Mouse (Mus musculus) liver, embryonic 15.5 days (tissue): Measurements from ENCODE around the gene Cct7. TPM values are rescaled to one million over a fixed set of nuclear protein-coding genes. Genes with fewer than 3 reads are reported as not detected.
A peak's percentile ranks its signal among the peaks of the same experiment; 100 is the strongest.

Experiments used
- ATAC-seq: fragments of 200-750 bp; cut with Nextera tagmentation; 2 replicates; pipeline ENCODE4 v1.8.0; 2017; ENCODE audit warnings: moderate number of reproducible peaks, mild to moderate bottlenecking, moderate library complexity; ENCODE audit not compliant: insufficient read depth
- H3K27ac ChIP-seq: fragments of 300-500 bp; sonication (generic); replicated peaks from 2 replicates; pipeline ENCODE4 v1.5.1; 2015; ENCODE audit warnings: mild to moderate bottlenecking, inconsistent platforms
- H3K27me3 ChIP-seq: fragments of 300-500 bp; sonication (generic); 2 replicates; pipeline ENCODE4 v1.6.1; 2015; ENCODE audit warnings: mild to moderate bottlenecking, inconsistent platforms
- H3K36me3 ChIP-seq: fragments of 300-500 bp; sonication (generic); replicated peaks from 2 replicates; pipeline ENCODE4 v1.6.1; 2015; ENCODE audit warnings: moderate library complexity, mild to moderate bottlenecking, inconsistent platforms
- H3K4me1 ChIP-seq: fragments of 300-500 bp; sonication (generic); replicated peaks from 2 replicates; pipeline ENCODE4 v1.6.1; 2015; ENCODE audit warnings: inconsistent platforms
- H3K4me2 ChIP-seq: fragments of 300-500 bp; sonication (generic); 2 replicates; pipeline ENCODE4 v1.6.1; 2015; ENCODE audit warnings: moderate library complexity, mild to moderate bottlenecking, inconsistent platforms
- H3K4me3 ChIP-seq: fragments of 300-500 bp; sonication (generic); replicated peaks from 2 replicates; pipeline ENCODE4 v1.5.1; 2015; ENCODE audit warnings: mild to moderate bottlenecking, inconsistent platforms
- H3K9ac ChIP-seq: fragments of 300-500 bp; sonication (generic); 2 replicates; pipeline ENCODE4 v1.6.1; 2015; ENCODE audit warnings: moderate library complexity, mild to moderate bottlenecking, inconsistent platforms
- H3K9me3 ChIP-seq: fragments of 300-500 bp; sonication (generic); replicated peaks from 2 replicates; pipeline ENCODE4 v1.6.1; 2016; ENCODE audit warnings: inconsistent platforms
- WGBS: fragments of 180-500 bp; shearing (Covaris S2); methylation state at CpG from one replicate; pipeline ENCODE4 v1.1.7; 2015; ENCODE audit warnings: mixed read lengths; ENCODE audit not compliant: insufficient replicate concordance; 5-methylcytosine and 5-hydroxymethylcytosine counted together
- polyA plus RNA-seq: library from polyadenylated mRNA; unstranded; fragments of >200 nt; fragmentation: Nextera tagmentation; extraction: Ambion mirVana; gene quantifications from 2 replicates; pipeline ENCODE4 v1.2.1, GENCODE M21; 2015

Gene Cct7
- polyA plus RNA-seq, 1 experiment from 2014 or later, result 260 TPM

DNA sequence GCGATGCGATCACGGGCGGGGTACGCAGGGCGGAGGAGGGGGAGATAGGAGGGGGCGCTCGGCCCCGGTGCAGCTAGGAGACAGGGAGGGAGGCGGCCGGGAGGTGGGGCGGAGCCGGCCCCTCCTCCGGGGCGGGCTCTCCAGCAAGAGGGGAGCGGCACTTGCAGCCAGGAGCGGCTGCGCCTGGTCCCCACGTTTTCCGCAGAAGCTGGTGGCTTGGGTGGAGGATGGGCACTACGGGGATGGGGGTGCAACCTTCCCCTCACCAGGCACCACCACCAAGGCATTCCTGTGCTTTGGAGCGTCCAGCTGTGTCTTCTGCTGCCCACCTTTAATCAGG lies 51.6 kb downstream of the Cct7 start, which contains the start of gene Fbxo41:
Fbxo41 (minus strand) TSS at position 84 of the 340 bp plus-strand sequence.
- Histone ChIP-seq H3K27ac (no peak within 1 kb of the TSS), H3K27me3 (peaks cover 73% of the 10 kb centered on the region), H3K9ac (no peak within 1 kb of the TSS), H3K4me1 (0 out of 2 replicates have a peak, but pooled peaks cover 11% of the 10 kb centered on the region), H3K36me3 (no peaks in the 10 kb centered on the region), H3K4me3 (peak within 1 kb of the TSS; percentile 50), H3K9me3 (no peaks in the 10 kb centered on the region), H3K4me2 (peak within 1 kb of the TSS; percentile 71)
- no peak for ATAC-seq
- WGBS, result 3% methylated on average over 13 of the region's 22 CpGs

DNA sequence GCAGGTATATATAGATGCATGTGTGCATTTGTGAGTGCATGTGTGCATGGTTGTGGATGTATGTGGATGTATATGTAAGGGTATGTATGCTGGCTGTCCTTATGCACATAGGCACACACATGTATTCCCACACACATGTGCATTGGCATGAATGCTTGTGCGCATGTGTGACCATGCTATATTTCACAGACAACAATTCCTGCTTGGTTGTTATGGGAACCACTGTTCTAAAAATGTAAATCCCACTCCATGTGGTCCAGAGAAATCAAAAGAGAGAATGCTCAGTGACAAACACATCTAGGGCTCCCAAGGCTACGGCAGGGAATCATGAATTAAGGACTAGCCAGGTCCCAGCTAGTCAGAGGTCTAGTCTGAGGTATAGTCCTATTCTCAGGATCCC lies 53.6 kb downstream of the Cct7 start:
- no peak overlapping the region for H3K9ac ChIP-seq
- 0 out of 2 replicates have a peak, but pooled peaks cover 11% of the 10 kb centered on the region for H3K4me1 ChIP-seq
- no peak overlapping the region for H3K27ac ChIP-seq
- no peak overlapping the region for H3K4me2 ChIP-seq
- H3K9me3 ChIP-seq, result no peaks in the 10 kb centered on the region
- no peaks in the 10 kb centered on the region for H3K36me3 ChIP-seq
- H3K4me3 ChIP-seq, result no peak overlapping the region
- WGBS, result 72% methylated on average over 2 of the region's 2 CpGs
- ATAC-seq, result no peak
- peaks cover 90% of the 10 kb centered on the region for H3K27me3 ChIP-seq

DNA sequence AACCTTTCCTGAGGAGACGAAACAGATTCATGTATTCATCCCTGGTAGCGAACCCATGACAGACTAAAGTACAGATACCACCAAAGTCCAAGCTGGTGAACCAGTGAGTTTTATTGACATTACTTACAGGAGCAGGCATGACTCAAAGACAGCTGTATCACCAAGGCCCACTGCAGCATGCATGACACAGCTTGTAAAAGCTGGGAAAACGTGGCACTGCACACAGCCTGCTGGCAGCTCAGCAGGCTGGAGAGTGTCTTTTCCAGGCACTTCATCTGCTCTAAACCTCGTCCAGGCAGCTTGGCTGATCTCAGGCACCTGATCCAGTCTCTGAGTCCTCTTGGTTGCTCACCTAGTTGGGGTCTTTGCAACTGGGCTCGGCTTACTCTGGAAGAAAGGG lies 57.3 kb downstream of the Cct7 start:
- Histone ChIP-seq H3K27me3 (peaks cover 95% of the 10 kb centered on the region), H3K4me3 (no peak overlapping the region), H3K9ac (no peak overlapping the region), H3K4me1 (peaks cover 19% of the 10 kb centered on the region; the same call in 1 of the 2 replicates), H3K4me2 (no peak overlapping the region), H3K9me3 (no peaks in the 10 kb centered on the region), H3K27ac (no peak overlapping the region), H3K36me3 (no peaks in the 10 kb centered on the region)
- ATAC-seq, result no peak
- WGBS, result 31% methylated on average over 5 of the region's 5 CpGs

DNA sequence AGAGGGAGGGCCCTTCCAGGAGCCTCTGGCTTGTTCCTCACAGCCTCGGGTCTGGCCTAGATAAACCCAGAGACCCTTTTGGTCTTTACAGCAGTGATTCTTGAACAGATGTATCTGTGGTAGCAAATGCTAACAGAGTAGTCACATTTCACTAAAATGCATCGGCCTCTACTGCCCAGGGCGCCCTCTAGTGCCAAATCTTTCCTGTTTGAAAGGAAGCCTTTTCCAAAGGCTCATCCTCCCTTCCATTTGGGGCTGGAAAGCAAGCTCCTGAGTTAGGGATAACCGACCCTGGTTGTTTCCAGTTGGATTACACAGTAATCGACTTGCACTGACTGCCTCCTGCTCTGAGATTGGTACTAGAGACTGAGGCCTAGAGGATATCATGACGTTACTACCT lies 59.2 kb downstream of the Cct7 start:
- Histone ChIP-seq H3K4me2 (no peak overlapping the region), H3K4me1 (peaks cover 20% of the 10 kb centered on the region; the same call in 1 of the 2 replicates), H3K27me3 (peaks cover 95% of the 10 kb centered on the region), H3K36me3 (no peaks in the 10 kb centered on the region), H3K27ac (no peak overlapping the region), H3K9me3 (no peaks in the 10 kb centered on the region), H3K4me3 (no peak overlapping the region), H3K9ac (no peak overlapping the region)
- WGBS, result 4% methylated on average over 6 of the region's 6 CpGs
- no peak for ATAC-seq

DNA sequence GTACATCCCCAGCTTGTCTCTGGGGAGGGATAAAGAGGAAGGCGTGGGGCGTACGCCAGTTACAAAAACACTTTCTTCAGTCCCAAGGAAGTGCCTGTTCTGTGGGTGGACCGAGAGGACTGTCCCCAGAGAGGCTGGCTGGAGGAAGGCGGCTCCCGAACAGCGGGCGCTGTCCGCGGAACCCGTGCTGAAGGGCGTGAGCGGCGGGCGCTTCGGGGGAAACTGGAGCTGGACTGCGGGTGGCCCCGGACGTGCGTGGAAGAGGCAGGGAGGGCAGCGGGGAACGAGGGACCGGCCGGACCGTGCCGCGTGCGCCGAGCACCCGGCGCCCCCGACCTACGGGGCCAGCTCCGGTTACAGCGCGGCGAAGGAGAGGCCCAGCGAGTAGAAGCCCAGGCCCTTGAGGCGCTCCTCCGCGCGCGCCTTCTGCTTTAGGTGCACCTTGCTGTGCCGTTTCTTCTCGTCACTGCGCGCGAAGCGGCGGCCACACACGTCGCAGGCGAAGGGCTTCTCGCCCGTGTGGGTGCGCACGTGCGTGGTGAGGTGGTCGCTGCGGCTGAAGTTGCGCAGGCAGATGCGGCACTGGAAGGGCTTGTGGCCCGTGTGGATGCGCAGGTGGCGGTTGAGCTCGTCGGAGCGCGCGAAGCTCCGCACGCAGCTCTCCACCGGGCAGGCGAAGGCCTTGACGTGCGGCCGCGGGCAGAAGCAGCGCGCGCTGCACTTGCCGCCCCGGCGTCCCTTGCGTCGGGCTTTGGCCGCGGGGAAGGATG lies 60.2 kb downstream of the Cct7 start:
- H3K27me3 ChIP-seq, result peaks cover 97% of the 10 kb centered on the region
- no peak overlapping the region for H3K4me3 ChIP-seq

GRCm38 (mm10) chr6:85512056-85512440 lies 60.7 kb downstream of the Cct7 start:
- 3% methylated on average over 35 of the region's 36 CpGs for WGBS
- Histone ChIP-seq H3K36me3 (no peaks in the 10 kb centered on the region), H3K4me3 (no peak overlapping the region), H3K27me3 (peaks cover 94% of the 10 kb centered on the region), H3K4me2 (peak overlapping the region; percentile 13; the same call in 1 of the 2 replicates), H3K4me1 (peaks cover 20% of the 10 kb centered on the region; the same call in 1 of the 2 replicates), H3K27ac (no peak overlapping the region), H3K9me3 (no peaks in the 10 kb centered on the region), H3K9ac (no peak overlapping the region)
- ATAC-seq, result no peak

More for the DNA sequence above, 60.2 kb downstream of the Cct7 start:
- Histone ChIP-seq H3K4me1 (peaks cover 20% of the 10 kb centered on the region; the same call in 1 of the 2 replicates), H3K36me3 (no peaks in the 10 kb centered on the region), H3K9ac (no peak overlapping the region), H3K4me2 (peak overlapping the region; percentile 13; the same call in 1 of the 2 replicates), H3K27ac (no peak overlapping the region), H3K9me3 (no peaks in the 10 kb centered on the region)
- under 1% methylated on average over 88 of the region's 88 CpGs for WGBS
- no peak for ATAC-seq

- Histone ChIP-seq H3K4me3 (peak overlapping the region; percentile 35), H3K9ac (no peak overlapping the region), H3K4me2 (peak overlapping the region; percentile 56), H3K27me3 (peaks cover 87% of the 10 kb centered on the region), H3K36me3 (no peaks in the 10 kb centered on the region), H3K27ac (no peak overlapping the region), H3K9me3 (no peaks in the 10 kb centered on the region), H3K4me1 (peaks cover 20% of the 10 kb centered on the region; the same call in 1 of the 2 replicates)
- no peak for ATAC-seq
- 1% methylated on average over 90 of the region's 90 CpGs for WGBS
Observed at GRCm38 (mm10) chr6:85512577-85513530, 61.5 kb downstream of the Cct7 start.

GRCm38 (mm10) chr6:85513531-85513910 lies 62.2 kb downstream of the Cct7 start, which contains the start of gene Egr4:
Gene Egr4, minus strand, starts transcription at chr6:85513589.
- Histone ChIP-seq H3K4me1 (peaks cover 20% of the 10 kb centered on the region; the same call in 1 of the 2 replicates), H3K9ac (no peak within 1 kb of the TSS), H3K36me3 (no peaks in the 10 kb centered on the region), H3K4me2 (peak within 1 kb of the TSS; percentile 56), H3K27ac (no peak within 1 kb of the TSS), H3K9me3 (no peaks in the 10 kb centered on the region), H3K27me3 (peaks cover 84% of the 10 kb centered on the region), H3K4me3 (peak within 1 kb of the TSS; percentile 35)
- WGBS, result under 1% methylated on average over 38 of the region's 38 CpGs
- ATAC-seq, result no peak

- Histone ChIP-seq H3K9ac (no peak overlapping the region), H3K27me3 (peaks cover 61% of the 10 kb centered on the region), H3K9me3 (no peaks in the 10 kb centered on the region), H3K4me2 (no peak overlapping the region), H3K27ac (no peak overlapping the region), H3K4me3 (no peak overlapping the region), H3K36me3 (no peaks in the 10 kb centered on the region), H3K4me1 (peaks cover 20% of the 10 kb centered on the region; the same call in 1 of the 2 replicates)
- ATAC-seq, result no peak
- 75% methylated on average over 4 of the region's 4 CpGs for WGBS
Observed at GRCm38 (mm10) chr6:85515941-85516340, 64.6 kb downstream of the Cct7 start.
